Comparison of ENCODE assay signal across 8 mouse cellular contexts in genomic region chr16:5049182-5049773, GRCm38 (mm10). TPM values are rescaled to one million over a fixed set of nuclear protein-coding genes. Genes with fewer than 3 reads are reported as not detected.
DNase-seq lines count a peak whose midpoint lies in the region; ATAC-seq and TF ChIP-seq lines count a peak whose summit lies in the region.

No protein-coding gene starts in this region.

- TF ChIP-seq CTCF in MEL (IDR thresholded peaks at IDR 0.05 in 2 of 3, conservative IDR thresholded peaks at IDR 0.05 in 1 of 3; ENCODE audit: control insufficient read depth in 1 of 3, insufficient read depth in 1 of 3, low read depth in 2 of 3, low read length in 3 of 3, poor library complexity in 1 of 3, severe bottlenecking in 1 of 3): no peak

- no peaks in the 10 kb centered on the region for H3K27me3 ChIP-seq in heart, embryonic 15.5 days
- no peaks in the 10 kb centered on the region for H3K27me3 ChIP-seq in MEL (ENCODE audit: control insufficient read depth in 1 of 2, insufficient read depth in 2 of 2, low read length in 2 of 2)
- H3K27me3 ChIP-seq in forebrain, embryonic 15.5 days: no peaks in the 10 kb centered on the region
- H3K27me3 ChIP-seq in liver, embryonic 16.5 days (ENCODE audit: control insufficient read depth, insufficient read depth, low read depth, low read length): no peaks in the 10 kb centered on the region
- H3K27me3 ChIP-seq in stomach, embryonic 14.5 days (ENCODE audit: control insufficient read depth, insufficient read depth, low read length): no peaks in the 10 kb centered on the region

- peaks cover 43% of the 10 kb centered on the region for H3K36me3 ChIP-seq in heart, embryonic 15.5 days
- H3K36me3 ChIP-seq in MEL (ENCODE audit: control insufficient read depth in 1 of 2, insufficient read depth in 2 of 2, low read length in 2 of 2): peaks cover 18 to 38% of the 10 kb centered on the region in 2 experiments
- H3K36me3 ChIP-seq in forebrain, embryonic 15.5 days: peaks cover 33% of the 10 kb centered on the region
- peaks cover 27% of the 10 kb centered on the region for H3K36me3 ChIP-seq in liver, embryonic 16.5 days (ENCODE audit: control insufficient read depth, insufficient read depth)
- H3K36me3 ChIP-seq in stomach, embryonic 14.5 days (ENCODE audit: control insufficient read depth, insufficient read depth, low read length): peaks cover 36% of the 10 kb centered on the region

- H3K9ac ChIP-seq in heart, embryonic 15.5 days: peak overlapping the region; percentile 92
- peak overlapping the region; percentile 87 for H3K9ac ChIP-seq in MEL (ENCODE audit: control insufficient read depth, low read depth, low read length, poor library complexity, severe bottlenecking)
- H3K9ac ChIP-seq in forebrain, embryonic 15.5 days (replicated peaks): peak overlapping the region; percentile 86
- peak overlapping the region; percentile 97 for H3K9ac ChIP-seq in liver, embryonic 16.5 days (ENCODE audit: low read depth, low read length)
- peak overlapping the region; percentile 91 for H3K9ac ChIP-seq in stomach, embryonic 14.5 days (replicated peaks; ENCODE audit: low read depth, low read length)

- no peak for DNase-seq in heart, adult 18-20 months
- DNase-seq in MEL (ENCODE audit: low read depth, low spot score): peak; percentile 44
- no peak for DNase-seq in spleen, postnatal 10 days (ENCODE audit: low spot score in 2 of 2)
- DNase-seq in left cerebral cortex, postnatal 4 days: no peak

- no peak for TF ChIP-seq RAD21 in MEL (IDR thresholded peaks at IDR 0.05; ENCODE audit: low read depth, low read length)

- TF ChIP-seq EP300 in MEL (IDR thresholded peaks at IDR 0.05; ENCODE audit: low read depth in 1 of 2, low read length in 2 of 2): no peak

- H3K4me2 ChIP-seq in heart, embryonic 15.5 days: peak overlapping the region; percentile 88
- H3K4me2 ChIP-seq in forebrain, embryonic 15.5 days (replicated peaks): peak overlapping the region; percentile 63
- H3K4me2 ChIP-seq in liver, embryonic 16.5 days (ENCODE audit: low read depth, low read length): peak overlapping the region; percentile 84
- H3K4me2 ChIP-seq in stomach, embryonic 14.5 days (replicated peaks; ENCODE audit: low read depth, low read length): peak overlapping the region; percentile 89

- no peaks in the 10 kb centered on the region for H3K9me3 ChIP-seq in heart, embryonic 15.5 days (replicated peaks)
- no peaks in the 10 kb centered on the region for H3K9me3 ChIP-seq in MEL (replicated peaks; ENCODE audit: insufficient read depth, low read length)
- no peaks in the 10 kb centered on the region for H3K9me3 ChIP-seq in forebrain, embryonic 15.5 days
- H3K9me3 ChIP-seq in liver, embryonic 16.5 days (replicated peaks; ENCODE audit: control insufficient read depth, low read length): no peaks in the 10 kb centered on the region
- H3K9me3 ChIP-seq in stomach, embryonic 14.5 days (ENCODE audit: control insufficient read depth, low read depth, low read length): no peaks in the 10 kb centered on the region

- H3K4me1 ChIP-seq in heart, embryonic 15.5 days (replicated peaks): peaks cover 23% of the 10 kb centered on the region
- H3K4me1 ChIP-seq in MEL (ENCODE audit: control insufficient read depth in 1 of 2, insufficient read depth in 2 of 2, low read length in 2 of 2): peaks cover 11% of the 10 kb centered on the region in 2 experiments
- H3K4me1 ChIP-seq in forebrain, embryonic 15.5 days: peaks cover 43% of the 10 kb centered on the region
- peaks cover 18% of the 10 kb centered on the region for H3K4me1 ChIP-seq in liver, embryonic 16.5 days (ENCODE audit: control insufficient read depth, low read depth, low read length)
- H3K4me1 ChIP-seq in stomach, embryonic 14.5 days (ENCODE audit: control insufficient read depth, insufficient read depth, low read length): peaks cover 17% of the 10 kb centered on the region; the same call in 1 of the 2 replicates

- under 1% methylated on average over 38 of the region's 38 CpGs for WGBS in heart, embryonic 15.5 days
- WGBS in forebrain, embryonic 15.5 days: under 1% methylated on average over 38 of the region's 38 CpGs
- WGBS in liver, embryonic 16.5 days (ENCODE audit: insufficient replicate concordance): under 1% methylated on average over 38 of the region's 38 CpGs
- WGBS in stomach, embryonic 14.5 days: under 1% methylated on average over 38 of the region's 38 CpGs

- ATAC-seq in heart, embryonic 15.5 days (replicated peaks; ENCODE audit: insufficient number of reproducible peaks, insufficient read depth, low FRiP score, low read depth): peak; percentile 40
- peak; percentile 70 for ATAC-seq in forebrain, embryonic 15.5 days (replicated peaks)
- peak; percentile 26 for ATAC-seq in liver, embryonic 16.5 days (ENCODE audit: low read depth)
- ATAC-seq in stomach, embryonic 14.5 days (ENCODE audit: insufficient number of reproducible peaks, insufficient read depth, low FRiP score, low read depth): peak; percentile 51

- peak overlapping the region; percentile 88 for H3K27ac ChIP-seq in heart, embryonic 15.5 days
- H3K27ac ChIP-seq in MEL (ENCODE audit: control insufficient read depth, low read depth, low read length): peak overlapping the region; percentile 54
- H3K27ac ChIP-seq in forebrain, embryonic 15.5 days (replicated peaks): peak overlapping the region; percentile 82
- peak overlapping the region; percentile 89 for H3K27ac ChIP-seq in liver, embryonic 16.5 days (ENCODE audit: low read length)
- peak overlapping the region; percentile 87 for H3K27ac ChIP-seq in stomach, embryonic 14.5 days (ENCODE audit: low read length)

- H3K4me3 ChIP-seq in heart, embryonic 15.5 days: peak overlapping the region; percentile 71
- peak overlapping the region; percentile 78 to 89 for H3K4me3 ChIP-seq in MEL (ENCODE audit: control insufficient read depth in 1 of 2, insufficient read depth in 1 of 2, low read depth in 2 of 2, low read length in 2 of 2)
- H3K4me3 ChIP-seq in forebrain, embryonic 15.5 days: peak overlapping the region; percentile 97
- H3K4me3 ChIP-seq in liver, embryonic 16.5 days (ENCODE audit: low read depth, low read length): peak overlapping the region; percentile 98
- peak overlapping the region; percentile 95 for H3K4me3 ChIP-seq in stomach, embryonic 14.5 days (ENCODE audit: low read depth, low read length)

- intact Hi-C loops in left cerebral cortex, postnatal 4 days (cut with DNase I): no loop called here

- no peak; a peak in 1 of 4 replicates for TF ChIP-seq POLR2A in MEL (IDR thresholded peaks at IDR 0.05; ENCODE audit: control insufficient read depth in 1 of 2, insufficient read depth in 1 of 2, low read depth in 1 of 2, low read length in 2 of 2, poor library complexity in 1 of 2)

- peaks cover 38% of the 10 kb centered on the region for H3K79me2 ChIP-seq in MEL (ENCODE audit: control insufficient read depth, insufficient read depth, low read length, poor library complexity)

RNA-seq across cellular contexts. Expression of gene Glyr1, which starts 0.4 kb away (rescaled TPM):
- polyA plus RNA-seq in heart, embryonic 15.5 days (2015; fragmentation: Nextera tagmentation; extraction: Ambion mirVana): 78.8 and 93.9 TPM in 2 replicates
- 10 to 100 TPM; 40.6 to 43.3 TPM for total RNA-seq in heart, adult 18-20 months (2021)
- total RNA-seq in MEL (2012; rRNA removed): 63.6 and 68.7 TPM in 2 replicates
- 100 to 1,000 TPM in 1 of 2 experiments, 10 to 100 TPM in 1; 44.8 to 103 TPM for polyA plus RNA-seq in MEL (2012; ENCODE audit: insufficient read depth in 1 of 2, insufficient read length in 2 of 2, low read depth in 1 of 2, low replicate concordance in 2 of 2, missing spikeins in 1 of 2)
- 192 and 196 TPM in 2 replicates for polyA plus RNA-seq in forebrain, embryonic 15.5 days (2015; fragmentation: Nextera tagmentation; extraction: Ambion mirVana)
- polyA plus RNA-seq in liver, embryonic 16.5 days (2015; fragmentation: Nextera tagmentation; extraction: Ambion mirVana): 41.9 and 45.1 TPM in 2 replicates
- polyA plus RNA-seq in stomach, embryonic 14.5 days (2014; fragmentation: Nextera tagmentation; extraction: Ambion mirVana): 76.6 and 81.7 TPM in 2 replicates
- 100 to 1,000 TPM; 143 to 146 TPM for total RNA-seq in left cerebral cortex, postnatal 4 days (2021)

RNA-seq across cellular contexts. Expression of gene Ubn1, which starts 0.6 kb away (rescaled TPM):
- 11.8 and 15.7 TPM in 2 replicates for polyA plus RNA-seq in heart, embryonic 15.5 days (2015; fragmentation: Nextera tagmentation; extraction: Ambion mirVana)
- 10 to 100 TPM; 21.3 to 23.2 TPM for total RNA-seq in heart, adult 18-20 months (2021)
- 14.9 and 18.1 TPM in 2 replicates for total RNA-seq in MEL (2012; rRNA removed)
- polyA plus RNA-seq in MEL (2012; ENCODE audit: insufficient read depth in 1 of 2, insufficient read length in 2 of 2, low read depth in 1 of 2, low replicate concordance in 2 of 2, missing spikeins in 1 of 2): 10 to 100 TPM; 24.9 to 34.5 TPM
- 17.8 and 18.3 TPM in 2 replicates for polyA plus RNA-seq in forebrain, embryonic 15.5 days (2015; fragmentation: Nextera tagmentation; extraction: Ambion mirVana)
- 6.9 and 7.6 TPM in 2 replicates for polyA plus RNA-seq in liver, embryonic 16.5 days (2015; fragmentation: Nextera tagmentation; extraction: Ambion mirVana)
- 24.5 and 26.2 TPM in 2 replicates for polyA plus RNA-seq in stomach, embryonic 14.5 days (2014; fragmentation: Nextera tagmentation; extraction: Ambion mirVana)
- total RNA-seq in left cerebral cortex, postnatal 4 days (2021): 10 to 100 TPM; 30.4 to 33.1 TPM

RNA-seq across cellular contexts. Expression of gene Rogdi, which starts 35.9 kb away (rescaled TPM):
- 46.9 and 57.0 TPM in 2 replicates for polyA plus RNA-seq in heart, embryonic 15.5 days (2015; fragmentation: Nextera tagmentation; extraction: Ambion mirVana)
- 10 to 100 TPM; 14.0 to 18.8 TPM for total RNA-seq in heart, adult 18-20 months (2021)
- total RNA-seq in MEL (2012; rRNA removed): 1.7 and 1.9 TPM in 2 replicates
- polyA plus RNA-seq in MEL (2012; ENCODE audit: insufficient read depth in 1 of 2, insufficient read length in 2 of 2, low read depth in 1 of 2, low replicate concordance in 2 of 2, missing spikeins in 1 of 2): 10 to 100 TPM in 1 of 2 experiments, not detected in 1; 17.8 TPM
- 91.4 and 99.8 TPM in 2 replicates for polyA plus RNA-seq in forebrain, embryonic 15.5 days (2015; fragmentation: Nextera tagmentation; extraction: Ambion mirVana)
- 72.5 and 83.9 TPM in 2 replicates for polyA plus RNA-seq in liver, embryonic 16.5 days (2015; fragmentation: Nextera tagmentation; extraction: Ambion mirVana)
- 52.3 and 61.9 TPM in 2 replicates for polyA plus RNA-seq in stomach, embryonic 14.5 days (2014; fragmentation: Nextera tagmentation; extraction: Ambion mirVana)
- total RNA-seq in left cerebral cortex, postnatal 4 days (2021): 10 to 100 TPM; 79.8 to 89.3 TPM

RNA-seq across cellular contexts. Expression of gene Smim22, which starts 42.2 kb away (rescaled TPM):
- 3.3 and 5.9 TPM in 2 replicates for polyA plus RNA-seq in heart, embryonic 15.5 days (2015; fragmentation: Nextera tagmentation; extraction: Ambion mirVana)
- total RNA-seq in heart, adult 18-20 months (2021): not detected
- not detected in 2 replicates for total RNA-seq in MEL (2012; rRNA removed)
- polyA plus RNA-seq in MEL (2012; ENCODE audit: insufficient read depth in 1 of 2, insufficient read length in 2 of 2, low read depth in 1 of 2, low replicate concordance in 2 of 2, missing spikeins in 1 of 2): not detected
- polyA plus RNA-seq in forebrain, embryonic 15.5 days (2015; fragmentation: Nextera tagmentation; extraction: Ambion mirVana): 1.0 and 1.1 TPM in 2 replicates
- polyA plus RNA-seq in liver, embryonic 16.5 days (2015; fragmentation: Nextera tagmentation; extraction: Ambion mirVana): 9.0 and 9.4 TPM in 2 replicates
- polyA plus RNA-seq in stomach, embryonic 14.5 days (2014; fragmentation: Nextera tagmentation; extraction: Ambion mirVana): 38.4 and 38.6 TPM in 2 replicates
- total RNA-seq in left cerebral cortex, postnatal 4 days (2021): not detected

RNA-seq across cellular contexts. Expression of gene Sept12, which starts 51.6 kb away (rescaled TPM):
- not detected in 2 replicates for polyA plus RNA-seq in heart, embryonic 15.5 days (2015; fragmentation: Nextera tagmentation; extraction: Ambion mirVana)
- not detected for total RNA-seq in heart, adult 18-20 months (2021)
- not detected in 2 replicates for total RNA-seq in MEL (2012; rRNA removed)
- under 1 TPM in 1 of 2 experiments, not detected in 1; 0.07 TPM for polyA plus RNA-seq in MEL (2012; ENCODE audit: insufficient read depth in 1 of 2, insufficient read length in 2 of 2, low read depth in 1 of 2, low replicate concordance in 2 of 2, missing spikeins in 1 of 2)
- not detected in 2 replicates for polyA plus RNA-seq in forebrain, embryonic 15.5 days (2015; fragmentation: Nextera tagmentation; extraction: Ambion mirVana)
- not detected in 2 replicates for polyA plus RNA-seq in liver, embryonic 16.5 days (2015; fragmentation: Nextera tagmentation; extraction: Ambion mirVana)
- polyA plus RNA-seq in stomach, embryonic 14.5 days (2014; fragmentation: Nextera tagmentation; extraction: Ambion mirVana): 0.35 TPM in 1 of 2 replicates, not detected in the other
- not detected for total RNA-seq in left cerebral cortex, postnatal 4 days (2021)
